Mouse (Mus musculus): Measurements from ENCODE around the gene Hspg2. TPM values are rescaled to one million over a fixed set of nuclear protein-coding genes. Genes with fewer than 3 reads are reported as not detected.

Hspg2 gene
- polyA plus RNA-seq, 1 experiment, result 0.26 TPM

DNA sequence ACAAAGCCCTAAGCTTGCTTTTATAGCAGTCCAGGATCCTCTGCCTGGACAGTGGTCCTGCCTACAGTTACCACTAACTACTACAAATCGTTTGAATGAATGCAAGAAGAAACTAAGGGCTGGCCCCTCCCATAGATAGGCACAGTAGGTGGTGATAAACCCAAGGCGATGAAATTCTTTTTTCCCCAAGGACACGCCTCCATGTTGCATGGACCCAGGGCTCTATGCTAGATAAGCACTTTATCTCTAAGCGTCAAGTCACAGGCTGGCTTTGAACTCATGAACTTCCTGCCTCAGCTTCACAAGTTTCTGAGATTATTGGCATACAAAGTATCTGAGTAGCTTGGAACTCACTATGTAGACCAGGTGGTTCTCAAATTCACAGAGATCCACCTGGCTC is 11.3 kb upstream of the Hspg2 start:
- TF ChIP-seq TAL1 (IDR thresholded peaks at IDR 0.05; ENCODE audit: low read length) (no peak), GATA1 (IDR thresholded peaks at IDR 0.05; ENCODE audit: low read length) (no peak)
- Histone ChIP-seq H3K4me1 (ENCODE audit: control insufficient read depth) (peaks cover 14% of the 10 kb centered on the region), H3K27me3 (ENCODE audit: control insufficient read depth) (no peaks in the 10 kb centered on the region), H3K9me3 (ENCODE audit: control insufficient read depth, low read length) (no peaks in the 10 kb centered on the region), H3K36me3 (ENCODE audit: control insufficient read depth) (no peaks in the 10 kb centered on the region), H3K4me3 (replicated peaks) (no peak overlapping the region)

DNA sequence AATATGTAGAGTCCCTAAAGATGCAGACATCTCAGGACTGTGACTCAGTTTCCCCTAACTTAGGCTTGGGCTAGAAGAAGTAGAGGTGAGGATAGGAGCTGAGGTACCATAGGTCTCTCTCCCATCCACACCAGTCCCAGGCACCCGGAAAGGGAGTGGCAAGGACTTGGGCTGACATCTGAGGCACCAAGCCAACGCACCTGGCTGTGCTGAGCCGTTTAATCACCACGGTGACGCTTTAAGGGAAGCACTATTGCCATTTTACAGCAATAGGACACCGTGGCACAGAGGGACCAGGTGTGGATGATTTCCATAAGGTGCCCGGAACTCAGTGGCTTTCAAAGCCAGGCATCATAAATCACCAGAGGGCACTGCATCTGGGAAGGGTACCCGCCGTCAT is 10.3 kb upstream of the Hspg2 start:
- Histone ChIP-seq H3K9me3 (ENCODE audit: control insufficient read depth, low read length) (no peaks in the 10 kb centered on the region), H3K36me3 (ENCODE audit: control insufficient read depth) (no peaks in the 10 kb centered on the region), H3K4me3 (replicated peaks) (no peak overlapping the region), H3K27me3 (ENCODE audit: control insufficient read depth) (no peaks in the 10 kb centered on the region), H3K4me1 (ENCODE audit: control insufficient read depth) (peaks cover 14% of the 10 kb centered on the region)
- TF ChIP-seq TAL1 (IDR thresholded peaks at IDR 0.05; ENCODE audit: low read length) (no peak), GATA1 (IDR thresholded peaks at IDR 0.05; ENCODE audit: low read length) (no peak)

DNA sequence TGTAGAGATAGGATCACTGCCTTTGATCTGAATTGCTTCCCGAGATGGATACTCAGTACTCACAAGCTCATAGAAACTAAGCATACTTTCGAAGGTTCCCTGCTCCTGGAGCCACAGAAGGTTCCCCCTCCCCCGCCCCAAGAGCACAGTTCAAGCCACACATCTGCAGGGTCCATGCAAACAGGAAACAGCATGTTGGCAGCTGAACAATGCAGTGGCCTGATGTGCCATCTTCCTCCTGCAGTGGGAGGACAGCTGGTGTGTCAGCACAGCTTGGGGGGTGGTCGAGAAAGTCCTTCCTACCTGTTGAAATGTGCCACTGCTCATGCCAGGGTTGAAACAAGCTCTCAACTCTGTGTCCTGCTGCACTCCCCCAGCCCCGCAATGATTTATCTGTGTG is 9.7 kb upstream of the Hspg2 start:
- Histone ChIP-seq H3K4me3 (replicated peaks) (no peak overlapping the region), H3K36me3 (ENCODE audit: control insufficient read depth) (no peaks in the 10 kb centered on the region), H3K27me3 (ENCODE audit: control insufficient read depth) (no peaks in the 10 kb centered on the region), H3K9me3 (ENCODE audit: control insufficient read depth, low read length) (no peaks in the 10 kb centered on the region), H3K4me1 (ENCODE audit: control insufficient read depth) (peaks cover 11% of the 10 kb centered on the region)
- TF ChIP-seq TAL1 (IDR thresholded peaks at IDR 0.05; ENCODE audit: low read length) (no peak), GATA1 (IDR thresholded peaks at IDR 0.05; ENCODE audit: low read length) (no peak)

DNA sequence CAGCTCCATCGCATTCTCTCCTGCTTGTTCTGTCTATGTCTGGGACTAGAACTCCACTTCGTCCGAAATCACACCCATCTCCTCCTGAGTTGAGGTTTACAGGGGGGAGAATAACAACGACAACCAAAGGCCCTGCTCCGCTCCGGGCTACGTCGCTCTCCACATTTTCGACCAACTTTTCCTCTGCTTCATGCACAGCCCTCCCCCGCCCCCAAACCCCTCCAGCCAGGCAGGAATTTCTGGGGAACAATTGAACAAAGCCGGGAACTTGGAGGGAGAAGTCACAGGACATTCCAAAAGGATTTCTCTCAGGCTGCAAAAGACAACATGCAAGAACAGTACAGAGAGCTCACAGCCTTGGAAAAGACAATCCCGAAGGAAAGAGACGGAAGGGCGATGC is 7.9 kb upstream of the Hspg2 start:
- TF ChIP-seq GATA1 (IDR thresholded peaks at IDR 0.05; ENCODE audit: low read length) (no peak), TAL1 (IDR thresholded peaks at IDR 0.05; ENCODE audit: low read length) (no peak)
- no peaks in the 10 kb centered on the region for H3K36me3 ChIP-seq (ENCODE audit: control insufficient read depth)
- no peaks in the 10 kb centered on the region for H3K9me3 ChIP-seq (ENCODE audit: control insufficient read depth, low read length)
- H3K4me1 ChIP-seq (ENCODE audit: control insufficient read depth), result peaks cover 11% of the 10 kb centered on the region
- no peaks in the 10 kb centered on the region for H3K27me3 ChIP-seq (ENCODE audit: control insufficient read depth)
- H3K4me3 ChIP-seq (replicated peaks), result no peak overlapping the region

DNA sequence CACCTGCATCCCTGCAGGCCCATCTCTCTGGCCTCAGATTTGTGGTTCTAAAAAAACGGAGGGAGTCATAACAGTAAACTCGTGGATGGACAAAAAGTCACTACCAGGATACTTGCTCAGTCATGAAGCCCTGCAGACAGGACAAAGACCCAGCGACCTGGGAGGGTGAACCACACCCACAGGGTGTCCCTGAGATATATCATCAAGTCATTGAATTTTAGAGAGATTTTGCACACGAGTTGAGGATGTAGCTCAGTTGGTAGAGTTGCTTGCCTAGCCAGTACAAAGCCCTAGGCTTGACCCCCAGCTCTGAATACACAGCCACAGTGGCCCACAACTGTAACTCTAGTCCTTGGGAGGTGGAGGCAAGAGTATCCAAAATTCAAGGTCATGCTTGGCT is 7.4 kb upstream of the Hspg2 start:
- Histone ChIP-seq H3K9me3 (ENCODE audit: control insufficient read depth, low read length) (no peaks in the 10 kb centered on the region), H3K4me1 (ENCODE audit: control insufficient read depth) (peaks cover 11% of the 10 kb centered on the region), H3K4me3 (replicated peaks) (no peak overlapping the region), H3K27me3 (ENCODE audit: control insufficient read depth) (no peaks in the 10 kb centered on the region), H3K36me3 (ENCODE audit: control insufficient read depth) (no peaks in the 10 kb centered on the region)
- TF ChIP-seq TAL1 (IDR thresholded peaks at IDR 0.05; ENCODE audit: low read length) (no peak), GATA1 (IDR thresholded peaks at IDR 0.05; ENCODE audit: low read length) (no peak)

DNA sequence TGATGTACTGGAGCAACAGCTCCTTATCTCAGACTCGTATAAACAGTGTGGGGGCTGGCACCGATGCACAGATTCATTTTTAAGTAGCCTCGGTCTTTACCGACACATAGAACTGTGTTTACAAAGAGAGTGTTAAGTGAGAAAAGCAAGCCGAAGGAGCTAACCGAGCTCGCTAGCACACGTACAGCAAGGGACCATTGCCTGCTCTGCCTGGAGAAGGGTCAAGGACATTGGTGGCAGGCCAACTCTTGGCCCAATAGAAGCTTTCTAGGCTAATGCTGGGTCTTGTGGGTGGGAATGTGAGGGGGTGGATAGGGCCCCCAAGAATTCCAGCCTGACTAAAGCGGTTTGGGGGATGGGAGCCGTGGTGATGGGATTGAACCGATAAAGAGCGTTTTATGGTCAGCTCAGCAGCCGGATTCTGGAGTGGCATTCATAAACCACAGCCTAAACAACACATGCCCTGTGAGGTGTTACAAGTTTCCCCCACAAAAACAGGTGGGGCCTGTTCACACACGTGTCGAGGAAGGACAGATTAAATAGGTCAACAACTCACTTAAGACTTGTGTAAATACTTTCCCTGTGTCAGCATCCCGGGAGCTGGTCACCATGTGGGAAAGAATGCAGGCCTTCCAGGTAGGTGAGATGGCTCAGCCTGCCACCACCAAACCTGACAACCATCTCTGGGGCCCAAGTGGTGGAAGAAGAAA is 6.4 kb upstream of the Hspg2 start:
- H3K27me3 ChIP-seq (ENCODE audit: control insufficient read depth), result no peaks in the 10 kb centered on the region
- H3K4me1 ChIP-seq (ENCODE audit: control insufficient read depth), result peaks cover 4% of the 10 kb centered on the region
- no peaks in the 10 kb centered on the region for H3K36me3 ChIP-seq (ENCODE audit: control insufficient read depth)
- no peaks in the 10 kb centered on the region for H3K9me3 ChIP-seq (ENCODE audit: control insufficient read depth, low read length)
- H3K4me3 ChIP-seq (replicated peaks), result no peak overlapping the region
- TF ChIP-seq GATA1 (IDR thresholded peaks at IDR 0.05; ENCODE audit: low read length) (no peak), TAL1 (IDR thresholded peaks at IDR 0.05; ENCODE audit: low read length) (no peak)

DNA sequence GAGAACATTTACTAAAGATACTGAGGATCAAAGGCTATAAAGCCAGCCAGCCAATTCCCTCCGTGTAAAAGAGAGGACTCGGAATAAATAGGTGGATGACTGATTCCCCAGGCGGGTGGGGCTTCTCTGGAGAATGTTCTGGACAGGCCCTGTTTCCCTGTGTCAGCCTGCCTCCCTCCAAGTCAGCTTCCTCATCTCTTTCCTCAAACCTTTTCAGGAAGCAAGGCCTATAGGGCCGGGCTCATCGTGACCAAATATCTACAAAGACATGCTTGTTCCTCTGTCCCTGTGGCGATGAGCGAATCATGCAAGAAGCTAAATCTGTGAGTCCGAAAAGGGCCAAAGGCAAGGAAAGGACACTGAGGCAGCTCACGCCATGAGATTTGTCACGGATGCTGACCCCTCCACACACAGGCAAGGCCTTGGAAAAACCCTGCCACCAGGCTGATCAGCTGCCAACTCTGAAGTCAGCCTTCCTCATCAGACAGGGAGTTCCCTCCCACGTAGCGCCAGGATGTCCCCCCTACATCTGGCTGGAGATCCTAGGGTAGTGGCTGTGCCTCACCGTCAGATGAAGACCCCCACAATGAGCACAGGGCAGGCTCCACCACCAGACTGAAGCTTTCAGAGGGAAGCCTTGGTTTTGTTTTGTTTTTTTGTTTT is 3.3 kb upstream of the Hspg2 start:
- Histone ChIP-seq H3K9me3 (ENCODE audit: control insufficient read depth, low read length) (no peaks in the 10 kb centered on the region), H3K27me3 (ENCODE audit: control insufficient read depth) (peaks cover 20% of the 10 kb centered on the region), H3K4me3 (replicated peaks) (no peak overlapping the region), H3K4me1 (ENCODE audit: control insufficient read depth) (peaks cover 20% of the 10 kb centered on the region), H3K36me3 (ENCODE audit: control insufficient read depth) (no peaks in the 10 kb centered on the region)
- TF ChIP-seq GATA1 (IDR thresholded peaks at IDR 0.05; ENCODE audit: low read length) (no peak), TAL1 (IDR thresholded peaks at IDR 0.05; ENCODE audit: low read length) (no peak)

DNA sequence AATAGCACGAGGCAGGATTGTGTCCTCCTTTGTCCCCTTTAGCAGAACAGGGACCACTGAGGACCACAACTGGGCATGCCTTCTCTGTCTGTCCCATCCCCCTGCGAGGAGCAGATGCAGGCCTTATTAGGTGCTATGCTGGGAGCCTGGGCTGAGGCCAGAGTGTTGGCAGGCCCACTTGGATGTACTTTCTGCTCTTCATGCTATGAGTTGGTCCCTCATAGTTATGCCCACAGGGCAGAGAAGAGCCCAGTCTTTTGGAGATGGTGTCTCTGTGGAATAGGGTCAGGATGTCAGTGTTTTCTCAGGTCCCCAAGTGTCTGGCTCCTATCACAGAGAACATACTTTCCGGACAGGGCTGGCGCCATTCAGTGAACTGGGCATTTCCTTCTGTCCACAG is 1.6 kb upstream of the Hspg2 start:
- TF ChIP-seq TAL1 (IDR thresholded peaks at IDR 0.05; ENCODE audit: low read length) (no peak), GATA1 (IDR thresholded peaks at IDR 0.05; ENCODE audit: low read length) (no peak)
- Histone ChIP-seq H3K4me3 (replicated peaks) (no peak overlapping the region), H3K4me1 (ENCODE audit: control insufficient read depth) (peaks cover 22% of the 10 kb centered on the region), H3K27me3 (ENCODE audit: control insufficient read depth) (peaks cover 23% of the 10 kb centered on the region), H3K36me3 (ENCODE audit: control insufficient read depth) (no peaks in the 10 kb centered on the region), H3K9me3 (ENCODE audit: control insufficient read depth, low read length) (no peaks in the 10 kb centered on the region)

DNA sequence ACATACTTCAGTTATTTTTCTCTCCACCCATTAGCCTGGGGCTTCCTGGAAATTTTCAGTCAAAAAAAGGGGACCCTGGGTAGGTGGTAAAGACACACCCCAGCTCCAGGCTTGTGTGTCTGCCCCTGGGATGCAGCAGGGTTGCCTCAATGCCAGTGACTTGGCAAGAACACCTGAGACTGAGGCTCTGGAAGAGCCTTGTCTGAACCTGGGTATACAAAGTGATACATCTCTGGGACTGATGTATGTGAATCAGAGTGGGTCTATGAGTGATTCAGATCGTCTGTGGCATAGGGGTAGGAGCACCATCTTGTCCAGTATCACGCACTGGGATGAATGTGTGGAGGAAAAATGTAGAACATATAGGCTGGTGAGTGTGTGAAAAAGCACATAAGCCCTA is 1.0 kb upstream of the Hspg2 start:
- Histone ChIP-seq H3K36me3 (ENCODE audit: control insufficient read depth) (no peaks in the 10 kb centered on the region), H3K9me3 (ENCODE audit: control insufficient read depth, low read length) (no peaks in the 10 kb centered on the region), H3K4me3 (replicated peaks) (no peak overlapping the region), H3K4me1 (ENCODE audit: control insufficient read depth) (peaks cover 22% of the 10 kb centered on the region), H3K27me3 (ENCODE audit: control insufficient read depth) (peaks cover 23% of the 10 kb centered on the region)
- TF ChIP-seq TAL1 (IDR thresholded peaks at IDR 0.05; ENCODE audit: low read length), result no peak
- no peak for TF ChIP-seq GATA1 (IDR thresholded peaks at IDR 0.05; ENCODE audit: low read length)
